Mouse (Mus musculus): Measurements from ENCODE around the gene Oprm1.

Gene Oprm1

GRCm38 (mm10) chr10:7049901-7050300 lies 291.6 kb downstream of the Oprm1 start:
- WGBS, result 32% methylated on average over 3 of the region's 3 CpGs

- WGBS, result 23% methylated on average over 12 of the region's 12 CpGs
Measured at GRCm38 (mm10) chr10:7052315-7053017, 294.2 kb downstream of the Oprm1 start, which contains the start of gene Ipcef1. TSS of gene Ipcef1 (minus strand) at chr10:7052478.

GRCm38 (mm10) chr10:7054560-7055205 lies 296.4 kb downstream of the Oprm1 start:
- 87% methylated on average over 6 of the region's 6 CpGs for WGBS

- WGBS, result 70% methylated on average over 1 of the region's 1 CpGs
Measured at GRCm38 (mm10) chr10:7057546-7057945, 299.2 kb downstream of the Oprm1 start.

- 73% methylated on average over 5 of the region's 5 CpGs for WGBS
Measured at GRCm38 (mm10) chr10:7060326-7060725, 302.0 kb downstream of the Oprm1 start.

GRCm38 (mm10) chr10:7062993-7063392 lies 304.7 kb downstream of the Oprm1 start:
- 78% methylated on average over 7 of the region's 7 CpGs for WGBS

- 69% methylated on average over 9 of the region's 9 CpGs for WGBS
Measured at GRCm38 (mm10) chr10:7063752-7064457, 305.6 kb downstream of the Oprm1 start.

- 70% methylated on average over 12 of the region's 12 CpGs for WGBS
Measured at GRCm38 (mm10) chr10:7068608-7069007, 310.3 kb downstream of the Oprm1 start.

- 92% methylated on average over 2 of the region's 2 CpGs for WGBS
Measured at GRCm38 (mm10) chr10:7069090-7069489, 310.8 kb downstream of the Oprm1 start.

- 61% methylated on average over 8 of the region's 8 CpGs for WGBS
Measured at GRCm38 (mm10) chr10:7070100-7070835, 312.0 kb downstream of the Oprm1 start.

- 94% methylated on average over 5 of the region's 5 CpGs for WGBS
Measured at GRCm38 (mm10) chr10:7070924-7071323, 312.6 kb downstream of the Oprm1 start.

- WGBS, result 87% methylated on average over 2 of the region's 2 CpGs
Measured at GRCm38 (mm10) chr10:7074231-7074630, 315.9 kb downstream of the Oprm1 start.

- 85% methylated on average over 2 of the region's 2 CpGs for WGBS
Measured at GRCm38 (mm10) chr10:7075661-7076060, 317.4 kb downstream of the Oprm1 start.

GRCm38 (mm10) chr10:7076201-7076600 lies 317.9 kb downstream of the Oprm1 start:
- 4% methylated on average over 8 of the region's 8 CpGs for WGBS

- WGBS, result 61% methylated on average over 7 of the region's 8 CpGs
Measured at GRCm38 (mm10) chr10:7076662-7077211, 318.4 kb downstream of the Oprm1 start.

- 68% methylated on average over 7 of the region's 7 CpGs for WGBS
Measured at GRCm38 (mm10) chr10:7077389-7077808, 319.1 kb downstream of the Oprm1 start.

GRCm38 (mm10) chr10:7077971-7078370 lies 319.7 kb downstream of the Oprm1 start:
- WGBS, result 71% methylated on average over 1 of the region's 1 CpGs
